Mouse (Mus musculus) G1E (cell line): Measurements from ENCODE around the gene Atf3.

ENCODE experiments used
- CTCF ChIP-seq: IDR thresholded peaks from 2 replicates; pipeline ENCODE4 v1.5.1; 2012; ENCODE audit warnings: low read depth, low read length, inconsistent platforms, mixed read lengths
- GATA1 ChIP-seq: IDR thresholded peaks from 2 replicates; pipeline ENCODE4 v1.6.1; 2012; ENCODE audit warnings: borderline replicate concordance, low read length, inconsistent platforms, mixed read lengths
- GATA2 ChIP-seq: IDR thresholded peaks from 2 replicates; pipeline ENCODE4 v1.6.1; 2012; ENCODE audit warnings: low read depth, low read length, inconsistent platforms, borderline replicate concordance
- TAL1 ChIP-seq: conservative IDR thresholded peaks from 2 replicates; pipeline ENCODE4 v1.6.1; 2012; ENCODE audit warnings: low read depth, low read length, inconsistent platforms, mixed read lengths

- TF ChIP-seq CTCF (no peak), GATA1 (no peak), GATA2 (no peak), TAL1 (no peak)
Observed at GRCm38 (mm10) chr1:191256134-191256533, 38.3 kb upstream of the Atf3 start.
